Mouse (Mus musculus) MEL (cell line): Measurements from ENCODE around the gene Mip.

Experiments used
- CHD2 ChIP-seq: IDR thresholded peaks from 2 replicates; pipeline ENCODE4 v1.6.1; 2011; ENCODE audit warnings: low read length, improper control_type of control experiment
- CTCF ChIP-seq, 3 experiments: IDR thresholded peaks in 2 of 3; conservative IDR thresholded peaks in 1 of 3; 2 replicates each; pipeline ENCODE4 v1.5.1; 2011 to 2012; ENCODE audit warnings: low read length in 3 of 3, low read depth in 2 of 3, mild to moderate bottlenecking in 2 of 3, improper control_type of control experiment in 1 of 3, inconsistent platforms in 1 of 3, mixed read lengths in 1 of 3, moderate library complexity in 1 of 3; ENCODE audit not compliant: control insufficient read depth in 1 of 3, insufficient read depth in 1 of 3, poor library complexity in 1 of 3, severe bottlenecking in 1 of 3
- EP300 ChIP-seq, 2 experiments: IDR thresholded peaks; 2 replicates each; pipeline ENCODE4 v1.6.1; 2011; ENCODE audit warnings: improper control_type of control experiment in 2 of 2, low read length in 2 of 2, low read depth in 1 of 2, mild to moderate bottlenecking in 1 of 2
- GATA1 ChIP-seq: IDR thresholded peaks from 2 replicates; pipeline ENCODE4 v1.6.1; 2011; ENCODE audit warnings: low read depth, low read length, improper control_type of control experiment
- JUND ChIP-seq: IDR thresholded peaks from 2 replicates; pipeline ENCODE4 v1.6.1; 2011; ENCODE audit warnings: low read depth, mild to moderate bottlenecking, improper control_type of control experiment, low read length
- KAT2A ChIP-seq: conservative IDR thresholded peaks from 2 replicates; pipeline ENCODE4 v1.6.1; 2012; ENCODE audit warnings: low read depth, low read length, improper control_type of control experiment, inconsistent platforms
- MEF2A ChIP-seq: IDR thresholded peaks from 2 replicates; pipeline ENCODE4 v1.6.1; 2014; ENCODE audit warnings: low read depth, mild to moderate bottlenecking, inconsistent platforms, low read length, improper control_type of control experiment; ENCODE audit not compliant: poor library complexity, insufficient replicate concordance, severe bottlenecking; ENCODE audit errors: extremely low read depth
- MYC ChIP-seq: IDR thresholded peaks from 2 replicates; pipeline ENCODE4 v1.6.1; 2011; ENCODE audit warnings: low read depth, mild to moderate bottlenecking, low read length, improper control_type of control experiment, moderate library complexity
- NRF1 ChIP-seq: IDR thresholded peaks from 2 replicates; pipeline ENCODE4 v1.6.1; 2014; ENCODE audit warnings: low read depth, mild to moderate bottlenecking, inconsistent platforms, low read length, improper control_type of control experiment, moderate library complexity; ENCODE audit not compliant: poor library complexity, insufficient read depth, severe bottlenecking
- POLR2A ChIP-seq, 2 experiments: IDR thresholded peaks; 2 replicates each; pipeline ENCODE4 v1.6.1; 2011 to 2012; ENCODE audit warnings: low read length in 2 of 2, mild to moderate bottlenecking in 2 of 2, control low read depth in 1 of 2, improper control_type of control experiment in 1 of 2, low read depth in 1 of 2, moderate library complexity in 1 of 2; ENCODE audit not compliant: control insufficient read depth in 1 of 2, insufficient read depth in 1 of 2, poor library complexity in 1 of 2
- POLR2AphosphoS2 ChIP-seq: IDR thresholded peaks from 2 replicates; pipeline ENCODE4 v1.6.1; 2011; ENCODE audit warnings: low read length, improper control_type of control experiment
- ZC3H11A ChIP-seq: IDR thresholded peaks from 2 replicates; pipeline ENCODE4 v1.6.1; 2012; ENCODE audit warnings: low read depth, mild to moderate bottlenecking, inconsistent platforms, low read length, improper control_type of control experiment
- ZNF384 ChIP-seq: IDR thresholded peaks from 2 replicates; pipeline ENCODE4 v1.6.1; 2012; ENCODE audit warnings: low read depth, mild to moderate bottlenecking, inconsistent platforms, low read length, improper control_type of control experiment

GRCm38 (mm10) chr10:128232420-128232985 is 6.9 kb downstream of the Mip start:
- TF ChIP-seq GATA1 (no peak), CTCF (IDR thresholded peaks at IDR 0.05 in 2 of 3, conservative IDR thresholded peaks at IDR 0.05 in 1 of 3; ENCODE audit: control insufficient read depth in 1 of 3, insufficient read depth in 1 of 3, low read depth in 2 of 3, low read length in 3 of 3, poor library complexity in 1 of 3, severe bottlenecking in 1 of 3) (peak; percentile 49 to 78 (median 68)), ZNF384 (no peak), NRF1 (no peak), EP300 (IDR thresholded peaks at IDR 0.05; ENCODE audit: low read depth in 1 of 2, low read length in 2 of 2) (no peak), POLR2AphosphoS2 (no peak), ZC3H11A (peak; percentile 36), POLR2A (IDR thresholded peaks at IDR 0.05; ENCODE audit: control insufficient read depth in 1 of 2, insufficient read depth in 1 of 2, low read depth in 1 of 2, low read length in 2 of 2, poor library complexity in 1 of 2) (no peak), KAT2A (no peak), JUND (no peak), MEF2A (no peak), MYC (no peak), CHD2 (no peak)
